8 mouse cellular contexts compared by ENCODE assay signal in genomic region chr3:132085823-132086350, GRCm38 (mm10). TPM values are rescaled to one million over a fixed set of nuclear protein-coding genes. Genes with fewer than 3 reads are reported as not detected.
DNase-seq lines count a peak whose midpoint lies in the region; ATAC-seq lines count a peak whose summit lies in the region.

No protein-coding gene starts in this region.

- no peak overlapping the region for H3K27ac ChIP-seq in hindbrain, embryonic 15.5 days (replicated peaks)
- no peak overlapping the region for H3K27ac ChIP-seq in midbrain, embryonic 11.5 days (ENCODE audit: low read depth, low read length)

- peak overlapping the region; percentile 85 for H3K4me3 ChIP-seq in megakaryocyte, embryonic 14.5 days (replicated peaks)
- H3K4me3 ChIP-seq in hindbrain, embryonic 15.5 days: peak overlapping the region; percentile 52
- peak overlapping the region; percentile 51 for H3K4me3 ChIP-seq in midbrain, embryonic 11.5 days (ENCODE audit: low read depth, low read length)

- H3K4me2 ChIP-seq in hindbrain, embryonic 15.5 days: peak overlapping the region; percentile 100
- H3K4me2 ChIP-seq in midbrain, embryonic 11.5 days: peak overlapping the region; percentile 64

- H3K9me3 ChIP-seq in megakaryocyte, embryonic 14.5 days: no peaks in the 10 kb centered on the region
- H3K9me3 ChIP-seq in hindbrain, embryonic 15.5 days: no peaks in the 10 kb centered on the region
- H3K9me3 ChIP-seq in midbrain, embryonic 11.5 days (ENCODE audit: control insufficient read depth, low read length): no peaks in the 10 kb centered on the region

- peak; percentile 17 for DNase-seq in adrenal gland, adult 2 months
- no peak for DNase-seq in adrenal gland, adult 8-10 months
- DNase-seq in midbrain, embryonic 11.5 days (ENCODE audit: low spot score, missing footprints): peak; percentile 94
- no peak for DNase-seq in left cerebral cortex, adult 9 months (ENCODE audit: low spot score in 2 of 2)
- DNase-seq in right cerebral cortex, postnatal 36 days (ENCODE audit: low spot score in 2 of 2): no peak

- H3K4me1 ChIP-seq in megakaryocyte, embryonic 14.5 days: peaks cover 21% of the 10 kb centered on the region; the same call in 1 of the 2 replicates
- peaks cover 41% of the 10 kb centered on the region for H3K4me1 ChIP-seq in hindbrain, embryonic 15.5 days (replicated peaks)
- H3K4me1 ChIP-seq in midbrain, embryonic 11.5 days (ENCODE audit: control insufficient read depth, insufficient read depth, low read length): peaks cover 17% of the 10 kb centered on the region

- H3K9ac ChIP-seq in hindbrain, embryonic 15.5 days: peak overlapping the region; percentile 40
- peak overlapping the region; percentile 57 for H3K9ac ChIP-seq in midbrain, embryonic 11.5 days (ENCODE audit: low read length)

- no peaks in the 10 kb centered on the region for H3K36me3 ChIP-seq in megakaryocyte, embryonic 14.5 days (replicated peaks; ENCODE audit: low read length)
- no peaks in the 10 kb centered on the region for H3K36me3 ChIP-seq in hindbrain, embryonic 15.5 days
- H3K36me3 ChIP-seq in midbrain, embryonic 11.5 days (ENCODE audit: control insufficient read depth, insufficient read depth, low read length): no peaks in the 10 kb centered on the region

- no peak for ATAC-seq in megakaryocyte, adult 5-6 weeks (ENCODE audit: poor library complexity, severe bottlenecking)
- ATAC-seq in hindbrain, embryonic 15.5 days (ENCODE audit: low FRiP score, low read depth): no peak
- peak; percentile 1; the same call in 1 of the 2 replicates for ATAC-seq in midbrain, embryonic 11.5 days (ENCODE audit: low FRiP score)

- WGBS in hindbrain, embryonic 15.5 days: 0% methylated on average over 23 of the region's 23 CpGs
- under 1% methylated on average over 23 of the region's 23 CpGs for whole genome bisulfite sequencing in midbrain, embryonic 11.5 days

- H3K27me3 ChIP-seq in megakaryocyte, embryonic 14.5 days (replicated peaks): peaks cover 35% of the 10 kb centered on the region
- peaks cover 26% of the 10 kb centered on the region for H3K27me3 ChIP-seq in hindbrain, embryonic 15.5 days
- H3K27me3 ChIP-seq in midbrain, embryonic 11.5 days (ENCODE audit: control insufficient read depth, insufficient read depth, low read length): peaks cover 17% of the 10 kb centered on the region

RNA-seq across cellular contexts. Expression of gene Dkk2, which starts 0.8 kb away (rescaled TPM):
- 1 to 10 TPM; 2.5 to 5.2 TPM for total RNA-seq in adrenal gland, adult 2 months (2021)
- 0.91 and 1.3 TPM in 2 replicates for polyA plus RNA-seq in adrenal gland, adult 2 months (2012; rRNA removed)
- 1 to 10 TPM; 2.5 to 5.9 (median 4.1) TPM for total RNA-seq in adrenal gland, adult 8-10 months (2022)
- polyA plus RNA-seq in megakaryocyte, embryonic 14.5 days (2012; ENCODE audit: insufficient read depth, low replicate concordance): 0.03 TPM in 1 of 2 replicates, not detected in the other
- total RNA-seq in megakaryocyte, adult 5-6 weeks (2015): not detected in 2 replicates
- total RNA-seq in megakaryocyte, adult 5-6 weeks (2017): not detected in 2 replicates
- 1.6 and 2.3 TPM in 2 replicates for polyA plus RNA-seq in hindbrain, embryonic 15.5 days (2015; fragmentation: Nextera tagmentation; extraction: Ambion mirVana)
- 19.6 and 23.7 TPM in 2 replicates for polyA plus RNA-seq in midbrain, embryonic 11.5 days (2014; fragmentation: Nextera tagmentation; extraction: Ambion mirVana)

Comparison
In these comparisons a context has a peak if more than half of its experiments do, and no peak if none do; other contexts are left out.
1. DNase-seq: peak in adrenal gland, adult 2 months (single experiment) and midbrain, embryonic 11.5 days (single experiment); none in adrenal gland, adult 8-10 months (single experiment), left cerebral cortex, adult 9 months (0 of 2) and right cerebral cortex, postnatal 36 days (0 of 2).
2. Peak in every context shown above with its lines, with median percentiles within 50 percentile points of each other: H3K4me3 ChIP-seq.